Mouse (Mus musculus): Measurements from ENCODE around the gene Ndufs8. TPM values are rescaled to one million over a fixed set of nuclear protein-coding genes. Genes with fewer than 3 reads are reported as not detected.
A peak's percentile ranks its signal among the peaks of the same experiment; 100 is the strongest.

Ndufs8 gene
- polyA plus RNA-seq, 1 experiment: 423 TPM

DNA sequence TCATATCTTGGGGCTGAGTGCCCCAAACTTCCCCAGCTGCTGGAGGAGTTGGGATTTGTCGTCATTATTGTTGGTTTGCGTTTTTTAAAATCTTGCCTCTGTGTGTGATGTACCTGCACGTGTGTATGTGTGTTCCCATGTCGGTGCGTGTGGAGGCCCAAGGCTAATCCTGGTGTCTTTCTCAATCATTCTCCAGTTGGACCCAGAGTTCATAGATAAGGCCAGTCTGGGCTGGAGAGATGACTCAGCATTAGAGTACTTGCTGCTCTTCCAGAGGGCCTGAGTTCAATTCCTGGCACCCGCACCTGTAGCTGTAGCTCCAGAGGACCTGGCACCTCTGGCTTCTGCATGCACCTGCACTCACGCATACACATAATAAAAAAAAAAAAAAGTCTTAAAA, 12.3 kb upstream of the Ndufs8 start:
- TF ChIP-seq POLR2A (IDR thresholded peaks at IDR 0.05; ENCODE audit: low read depth, low read length) (no peak), CTCF (IDR thresholded peaks at IDR 0.05; ENCODE audit: extremely low read depth, insufficient read length, insufficient replicate concordance, low read depth, low read length) (no peak)
- Histone ChIP-seq H3K4me1 (ENCODE audit: control insufficient read depth, insufficient read depth, insufficient read length, low read length) (peaks cover 44% of the 10 kb centered on the region), H3K4me3 (ENCODE audit: low read depth, low read length) (no peak overlapping the region), H3K27ac (ENCODE audit: insufficient read depth, low read depth, low read length) (no peak overlapping the region), H3K36me3 (ENCODE audit: control insufficient read depth, insufficient read depth, low read length) (no peaks in the 10 kb centered on the region), H3K27me3 (ENCODE audit: control insufficient read depth, insufficient read depth, low read length) (no peaks in the 10 kb centered on the region)
- WGBS: 73% methylated on average over 7 of the region's 7 CpGs

DNA sequence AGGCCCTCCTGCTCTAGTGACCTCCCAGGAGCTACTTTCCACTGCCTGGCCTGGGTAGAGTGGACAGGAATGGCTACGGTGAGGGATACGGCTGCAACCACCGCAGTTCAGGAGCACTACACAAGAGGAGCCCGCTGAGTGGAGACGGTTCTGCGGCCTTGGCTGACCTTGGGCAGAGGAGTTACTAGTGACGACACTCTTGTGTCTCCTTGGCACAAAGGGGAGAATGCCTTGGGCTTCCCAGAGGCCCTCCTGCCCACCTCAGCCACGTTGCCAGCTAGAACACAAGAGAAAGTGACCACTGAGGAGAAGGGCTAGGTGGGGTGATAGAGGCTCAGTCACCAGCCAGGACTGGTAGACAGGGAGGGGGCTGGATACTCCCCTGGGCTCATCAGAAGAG, 11.6 kb upstream of the Ndufs8 start:
- no peak overlapping the region for H3K4me3 ChIP-seq (ENCODE audit: low read depth, low read length)
- H3K27ac ChIP-seq (ENCODE audit: insufficient read depth, low read depth, low read length): peak overlapping the region; percentile 78
- H3K4me1 ChIP-seq (ENCODE audit: control insufficient read depth, insufficient read depth, insufficient read length, low read length): peaks cover 38% of the 10 kb centered on the region
- no peaks in the 10 kb centered on the region for H3K27me3 ChIP-seq (ENCODE audit: control insufficient read depth, insufficient read depth, low read length)
- 78% methylated on average over 8 of the region's 8 CpGs for WGBS
- TF ChIP-seq POLR2A (IDR thresholded peaks at IDR 0.05; ENCODE audit: low read depth, low read length): no peak
- TF ChIP-seq CTCF (IDR thresholded peaks at IDR 0.05; ENCODE audit: extremely low read depth, insufficient read length, insufficient replicate concordance, low read depth, low read length): no peak
- H3K36me3 ChIP-seq (ENCODE audit: control insufficient read depth, insufficient read depth, low read length): no peaks in the 10 kb centered on the region

DNA sequence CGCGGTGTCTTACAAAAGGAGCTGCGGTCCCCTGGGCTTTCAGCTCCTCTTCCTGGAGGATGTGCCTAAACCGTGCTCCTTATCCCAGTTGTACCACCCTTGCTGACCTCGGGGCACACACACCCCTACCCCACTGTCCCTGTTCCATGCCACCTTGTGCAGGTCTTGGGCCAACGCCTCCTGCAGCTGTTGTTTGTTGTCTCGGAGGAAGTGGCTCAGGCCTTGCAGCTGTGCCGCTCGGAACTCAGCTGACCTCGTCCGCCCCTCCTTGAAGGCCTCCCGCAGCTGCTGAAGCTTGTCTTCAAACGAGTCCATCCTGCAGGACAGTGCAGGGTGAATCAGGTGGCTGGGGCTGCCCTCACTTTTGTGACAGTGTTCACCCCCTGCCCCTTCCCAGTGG, 11.0 kb upstream of the Ndufs8 start:
- no peaks in the 10 kb centered on the region for H3K36me3 ChIP-seq (ENCODE audit: control insufficient read depth, insufficient read depth, low read length)
- H3K27ac ChIP-seq (ENCODE audit: insufficient read depth, low read depth, low read length): peak overlapping the region; percentile 78
- no peaks in the 10 kb centered on the region for H3K27me3 ChIP-seq (ENCODE audit: control insufficient read depth, insufficient read depth, low read length)
- peaks cover 33% of the 10 kb centered on the region for H3K4me1 ChIP-seq (ENCODE audit: control insufficient read depth, insufficient read depth, insufficient read length, low read length)
- TF ChIP-seq POLR2A (IDR thresholded peaks at IDR 0.05; ENCODE audit: low read depth, low read length) (no peak), CTCF (IDR thresholded peaks at IDR 0.05; ENCODE audit: extremely low read depth, insufficient read length, insufficient replicate concordance, low read depth, low read length) (no peak)
- no peak overlapping the region for H3K4me3 ChIP-seq (ENCODE audit: low read depth, low read length)
- WGBS: 48% methylated on average over 13 of the region's 13 CpGs

DNA sequence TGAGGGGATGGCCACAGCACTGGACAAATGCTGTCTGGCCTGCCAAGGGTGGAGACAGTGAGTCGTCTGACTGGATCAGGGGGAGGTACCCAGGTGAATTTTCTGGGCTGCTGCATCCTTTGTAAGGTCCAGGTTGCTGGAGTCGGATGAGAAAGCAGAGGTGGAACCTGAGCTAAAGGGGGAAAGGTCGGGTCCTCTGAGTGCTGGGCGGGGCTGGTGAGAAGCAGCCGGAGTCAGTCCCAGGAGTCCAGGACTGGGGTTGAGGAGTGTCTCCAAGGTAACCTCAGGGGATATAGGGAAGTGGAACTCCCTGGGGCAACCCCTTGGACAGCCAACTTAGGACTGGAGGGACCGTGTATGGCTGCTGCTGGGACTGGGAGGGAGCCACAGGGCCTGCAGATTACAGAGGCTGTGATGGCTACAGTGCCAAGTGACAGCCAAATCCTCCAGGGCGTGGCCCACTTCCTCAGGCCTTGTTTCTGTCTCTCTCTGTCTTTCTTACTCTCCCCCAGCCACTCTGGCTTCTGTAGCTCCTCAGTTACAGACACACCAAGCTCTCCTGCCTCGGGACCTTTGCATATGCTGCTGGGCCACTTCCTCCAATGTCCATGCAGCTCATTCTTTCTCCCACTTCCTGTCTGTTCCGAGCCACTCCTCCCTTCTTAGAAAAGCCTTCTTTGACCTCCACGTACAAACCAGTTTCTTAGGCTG, 10.2 kb upstream of the Ndufs8 start:
- WGBS: 26% methylated on average over 10 of the region's 10 CpGs
- Histone ChIP-seq H3K4me3 (ENCODE audit: low read depth, low read length) (no peak overlapping the region), H3K4me1 (ENCODE audit: control insufficient read depth, insufficient read depth, insufficient read length, low read length) (peaks cover 29% of the 10 kb centered on the region), H3K27ac (ENCODE audit: insufficient read depth, low read depth, low read length) (peak overlapping the region; percentile 78), H3K36me3 (ENCODE audit: control insufficient read depth, insufficient read depth, low read length) (no peaks in the 10 kb centered on the region), H3K27me3 (ENCODE audit: control insufficient read depth, insufficient read depth, low read length) (no peaks in the 10 kb centered on the region)
- no peak for TF ChIP-seq CTCF (IDR thresholded peaks at IDR 0.05; ENCODE audit: extremely low read depth, insufficient read length, insufficient replicate concordance, low read depth, low read length)
- no peak for TF ChIP-seq POLR2A (IDR thresholded peaks at IDR 0.05; ENCODE audit: low read depth, low read length)

DNA sequence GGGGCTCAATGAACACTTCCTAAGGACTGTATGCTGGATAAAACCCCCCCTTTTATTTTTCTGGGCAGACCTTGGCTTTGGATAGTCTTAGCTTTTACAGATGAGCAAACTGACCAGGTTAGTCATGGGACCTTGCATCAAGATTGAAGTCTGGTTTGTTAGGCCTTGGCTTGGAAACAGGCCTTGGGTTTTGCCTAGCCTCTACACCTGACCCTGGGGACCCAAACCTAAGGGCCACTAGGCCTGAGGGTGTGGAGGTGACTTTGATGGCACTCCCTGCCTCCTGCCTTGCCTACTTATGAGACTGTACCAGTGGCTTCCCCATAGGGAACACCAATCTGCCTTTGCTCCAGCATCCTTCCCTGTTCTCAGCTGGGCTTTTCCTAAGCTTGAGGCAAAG, 7.4 kb upstream of the Ndufs8 start:
- H3K27ac ChIP-seq (ENCODE audit: insufficient read depth, low read depth, low read length): no peak overlapping the region
- H3K27me3 ChIP-seq (ENCODE audit: control insufficient read depth, insufficient read depth, low read length): no peaks in the 10 kb centered on the region
- no peaks in the 10 kb centered on the region for H3K36me3 ChIP-seq (ENCODE audit: control insufficient read depth, insufficient read depth, low read length)
- H3K4me1 ChIP-seq (ENCODE audit: control insufficient read depth, insufficient read depth, insufficient read length, low read length): peaks cover 26% of the 10 kb centered on the region
- no peak overlapping the region for H3K4me3 ChIP-seq (ENCODE audit: low read depth, low read length)
- no peak for TF ChIP-seq POLR2A (IDR thresholded peaks at IDR 0.05; ENCODE audit: low read depth, low read length)

DNA sequence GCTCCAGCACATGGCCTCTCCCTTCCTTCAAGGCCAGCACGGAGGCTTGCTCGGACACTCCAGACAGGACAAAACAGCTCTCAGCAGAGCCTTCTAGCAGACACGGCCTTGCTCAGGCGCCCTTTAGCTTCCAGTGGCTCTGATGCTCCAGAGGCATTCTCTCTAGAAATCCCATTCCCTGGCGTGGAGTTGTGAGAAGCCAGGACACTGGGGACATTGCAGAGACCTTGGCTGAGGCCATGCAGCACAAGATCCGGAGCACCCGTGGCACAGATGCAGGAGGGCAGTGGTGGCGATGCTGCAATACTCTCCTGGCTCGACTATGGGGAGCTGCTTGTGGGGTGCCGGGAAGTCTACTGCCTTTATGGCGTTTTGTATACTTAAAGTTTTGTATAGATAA, 4.2 kb upstream of the Ndufs8 start:
- Histone ChIP-seq H3K27me3 (ENCODE audit: control insufficient read depth, insufficient read depth, low read length) (no peaks in the 10 kb centered on the region), H3K4me3 (ENCODE audit: low read depth, low read length) (no peak overlapping the region), H3K36me3 (ENCODE audit: control insufficient read depth, insufficient read depth, low read length) (no peaks in the 10 kb centered on the region), H3K4me1 (ENCODE audit: control insufficient read depth, insufficient read depth, insufficient read length, low read length) (peaks cover 5% of the 10 kb centered on the region), H3K27ac (ENCODE audit: insufficient read depth, low read depth, low read length) (no peak overlapping the region)
- WGBS: 73% methylated on average over 11 of the region's 11 CpGs
- no peak for TF ChIP-seq CTCF (IDR thresholded peaks at IDR 0.05; ENCODE audit: extremely low read depth, insufficient read length, insufficient replicate concordance, low read depth, low read length)
- no peak for TF ChIP-seq POLR2A (IDR thresholded peaks at IDR 0.05; ENCODE audit: low read depth, low read length)

DNA sequence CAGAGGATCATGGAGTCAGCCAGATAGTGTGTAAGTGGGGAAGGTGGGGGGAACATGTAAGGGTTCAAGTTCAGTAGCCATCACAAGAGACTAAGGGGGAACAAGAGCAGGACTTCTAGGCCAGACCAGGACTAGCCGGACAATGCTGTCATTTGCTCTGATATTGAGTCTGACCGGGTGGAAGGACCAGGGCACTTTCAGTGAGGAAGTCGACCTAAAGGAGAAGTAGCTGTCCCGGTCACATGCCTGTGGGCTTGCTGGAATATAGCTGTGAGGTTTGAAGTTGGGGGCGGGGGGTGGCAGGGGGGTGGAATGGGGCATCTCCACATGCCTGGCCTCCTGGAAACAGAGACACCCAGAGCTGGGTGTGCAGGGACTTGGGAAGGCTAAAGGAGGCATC, 2.0 kb upstream of the Ndufs8 start:
- no peak overlapping the region; the same call in 1 of the 2 replicates for H3K27ac ChIP-seq (ENCODE audit: insufficient read depth, low read depth, low read length)
- H3K4me1 ChIP-seq (ENCODE audit: control insufficient read depth, insufficient read depth, insufficient read length, low read length): peaks cover 5% of the 10 kb centered on the region
- no peaks in the 10 kb centered on the region for H3K27me3 ChIP-seq (ENCODE audit: control insufficient read depth, insufficient read depth, low read length)
- H3K36me3 ChIP-seq (ENCODE audit: control insufficient read depth, insufficient read depth, low read length): peaks cover 17% of the 10 kb centered on the region
- WGBS: 84% methylated on average over 5 of the region's 5 CpGs
- TF ChIP-seq POLR2A (IDR thresholded peaks at IDR 0.05; ENCODE audit: low read depth, low read length) (no peak), CTCF (IDR thresholded peaks at IDR 0.05; ENCODE audit: extremely low read depth, insufficient read length, insufficient replicate concordance, low read depth, low read length) (no peak)
- no peak overlapping the region for H3K4me3 ChIP-seq (ENCODE audit: low read depth, low read length)
